Mouse (Mus musculus) embryonic facial prominence, embryonic 13.5 days (tissue): ENCODE results near the gene Fastk. TPM values are rescaled to one million over a fixed set of nuclear protein-coding genes. Genes with fewer than 3 reads are reported as not detected.
"Not testable (repeated sequence)": the region's sequence is repeated elsewhere in the genome, so short reads cannot be mapped to it uniquely, and the experiment has no call there.

ENCODE experiments used
- ATAC-seq: fragments of 200-750 bp; cut with Nextera tagmentation; 2 replicates; pipeline ENCODE4 v1.8.0; 2017; ENCODE audit warnings: low read depth; ENCODE audit not compliant: insufficient number of reproducible peaks, insufficient read depth, low FRiP score, low TSS enrichment
- H3K27ac ChIP-seq: fragments of 300-500 bp; sonication (generic); 2 replicates; pipeline ENCODE4 v1.5.1; 2015; ENCODE audit warnings: moderate library complexity, mild to moderate bottlenecking, inconsistent platforms
- H3K27me3 ChIP-seq: fragments of 300-500 bp; sonication (generic); 2 replicates; pipeline ENCODE4 v1.6.1; 2015; ENCODE audit warnings: mild to moderate bottlenecking, inconsistent platforms
- H3K36me3 ChIP-seq: fragments of 300-500 bp; sonication (generic); 2 replicates; pipeline ENCODE4 v1.6.1; 2015; ENCODE audit warnings: mild to moderate bottlenecking, inconsistent platforms
- H3K4me1 ChIP-seq: fragments of 300-500 bp; sonication (generic); 2 replicates; pipeline ENCODE4 v1.6.1; 2015; ENCODE audit warnings: inconsistent platforms
- H3K4me2 ChIP-seq: fragments of 300-500 bp; sonication (generic); 2 replicates; pipeline ENCODE4 v1.6.1; 2015; ENCODE audit warnings: moderate library complexity, mild to moderate bottlenecking, inconsistent platforms
- H3K4me3 ChIP-seq: fragments of 300-500 bp; sonication (generic); 2 replicates; pipeline ENCODE4 v1.5.1; 2015; ENCODE audit warnings: mild to moderate bottlenecking, inconsistent platforms
- H3K9ac ChIP-seq: fragments of 300-500 bp; sonication (generic); 2 replicates; pipeline ENCODE4 v1.6.1; 2015; ENCODE audit warnings: mild to moderate bottlenecking, inconsistent platforms
- H3K9me3 ChIP-seq: fragments of 300-500 bp; sonication (generic); 2 replicates; pipeline ENCODE4 v1.6.1; 2016; ENCODE audit warnings: inconsistent platforms
- WGBS: fragments of 180-500 bp; shearing (Covaris S2); methylation state at CpG from one replicate; pipeline ENCODE4 v1.1.7; 2015; ENCODE audit warnings: mixed read lengths; 5-methylcytosine and 5-hydroxymethylcytosine counted together
- polyA plus RNA-seq: library from polyadenylated mRNA; unstranded; fragments of >200 nt; fragmentation: Nextera tagmentation; extraction: Ambion mirVana; gene quantifications from 2 replicates; pipeline ENCODE4 v1.2.1, GENCODE M21; 2015

Gene Fastk
- polyA plus RNA-seq, 1 experiment from 2014 or later: 109 TPM

DNA sequence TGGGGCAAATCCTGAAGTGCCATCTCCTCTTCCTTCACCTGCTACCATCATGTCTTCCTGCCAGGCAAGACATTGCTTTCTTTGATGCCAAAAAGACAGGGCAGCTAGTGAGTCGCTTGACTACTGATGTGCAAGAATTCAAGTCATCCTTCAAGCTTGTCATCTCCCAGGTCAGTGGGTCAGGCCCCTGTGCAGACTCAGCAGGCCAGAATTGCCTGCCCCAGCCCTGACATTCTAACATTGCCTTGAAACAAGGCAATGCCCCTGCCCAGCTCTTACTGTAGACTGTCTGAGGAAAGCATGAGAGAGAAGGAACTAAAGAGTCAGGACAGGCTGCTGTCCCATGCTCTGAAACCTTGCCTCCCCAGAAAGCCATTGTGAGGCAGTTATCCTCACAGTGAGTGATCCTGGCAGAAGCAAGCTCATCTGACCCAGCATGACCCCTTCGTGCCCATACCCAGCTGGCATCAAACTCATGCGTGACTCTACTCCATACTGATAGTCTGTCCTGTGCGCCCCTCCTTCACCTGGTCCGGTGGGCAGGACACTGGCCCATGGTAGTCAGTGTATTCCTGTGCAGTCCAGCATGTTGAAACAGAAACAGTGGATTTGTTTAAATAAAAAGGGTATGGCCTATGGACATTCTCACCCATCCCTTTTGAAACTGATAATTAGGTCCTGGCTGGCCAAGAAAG, 44.0 kb downstream of the Fastk start:
- H3K4me1 ChIP-seq: no peaks in the 10 kb centered on the region
- 93% methylated on average over 5 of the region's 5 CpGs for WGBS
- no peak overlapping the region for H3K4me2 ChIP-seq
- H3K4me3 ChIP-seq: no peak overlapping the region
- no peak overlapping the region for H3K9ac ChIP-seq
- no peaks in the 10 kb centered on the region for H3K9me3 ChIP-seq
- H3K27me3 ChIP-seq: no peaks in the 10 kb centered on the region
- ATAC-seq: no peak
- H3K27ac ChIP-seq: no peak overlapping the region
- H3K36me3 ChIP-seq: peaks cover 50% of the 10 kb centered on the region

DNA sequence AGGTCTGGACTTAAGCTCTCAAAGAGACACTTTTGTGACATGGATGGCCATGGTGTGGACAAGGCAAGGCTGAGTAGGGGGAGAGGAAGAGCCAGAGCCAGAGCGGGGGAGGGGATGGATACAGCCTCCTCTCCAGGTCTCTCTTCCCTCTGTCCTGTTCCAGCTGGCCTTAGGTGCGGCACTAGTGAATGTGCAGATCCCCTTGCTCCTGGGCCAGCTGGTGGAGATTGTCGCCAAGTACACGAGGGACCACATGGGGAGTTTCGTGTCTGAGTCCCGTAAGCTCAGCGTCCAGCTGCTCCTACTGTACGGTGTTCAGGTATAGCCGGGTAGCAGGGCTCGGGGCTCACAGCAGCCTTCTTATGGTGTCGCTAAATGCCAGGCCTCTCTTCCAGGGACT, 44.7 kb downstream of the Fastk start:
- no peak for ATAC-seq
- H3K9ac ChIP-seq: no peak overlapping the region
- H3K9me3 ChIP-seq: no peaks in the 10 kb centered on the region
- H3K27ac ChIP-seq: no peak overlapping the region
- peaks cover 43% of the 10 kb centered on the region for H3K36me3 ChIP-seq
- no peaks in the 10 kb centered on the region for H3K27me3 ChIP-seq
- H3K4me1 ChIP-seq: no peaks in the 10 kb centered on the region
- 84% methylated on average over 11 of the region's 11 CpGs for WGBS
- no peak overlapping the region for H3K4me3 ChIP-seq
- H3K4me2 ChIP-seq: no peak overlapping the region

DNA sequence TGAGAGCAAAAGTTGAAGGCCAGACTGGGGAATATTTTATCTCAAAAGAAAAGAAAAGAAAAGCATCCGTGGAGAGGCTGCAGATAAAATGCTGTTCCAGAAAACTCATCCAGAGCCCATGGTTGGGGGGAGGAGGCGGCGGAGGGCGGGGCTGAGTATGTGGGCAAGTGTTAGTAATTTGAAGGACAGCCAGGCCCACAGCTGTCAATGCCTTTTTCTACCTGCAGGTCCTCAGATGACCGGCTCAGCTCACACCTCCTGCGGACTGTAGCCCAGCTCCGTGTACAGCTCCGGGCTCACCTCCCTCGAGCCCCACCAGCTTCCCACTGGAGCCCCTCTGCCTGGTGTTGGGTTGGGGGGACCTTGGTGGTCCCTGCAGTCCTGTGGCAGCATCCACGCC, 45.4 kb downstream of the Fastk start:
- no peak for ATAC-seq
- H3K9ac ChIP-seq: no peak overlapping the region
- no peak overlapping the region for H3K4me3 ChIP-seq
- 88% methylated on average over 10 of the region's 10 CpGs for WGBS
- no peaks in the 10 kb centered on the region for H3K27me3 ChIP-seq
- no peak overlapping the region for H3K4me2 ChIP-seq
- H3K9me3 ChIP-seq: no peaks in the 10 kb centered on the region
- H3K36me3 ChIP-seq: peaks cover 39% of the 10 kb centered on the region
- no peaks in the 10 kb centered on the region for H3K4me1 ChIP-seq
- no peak overlapping the region for H3K27ac ChIP-seq

DNA sequence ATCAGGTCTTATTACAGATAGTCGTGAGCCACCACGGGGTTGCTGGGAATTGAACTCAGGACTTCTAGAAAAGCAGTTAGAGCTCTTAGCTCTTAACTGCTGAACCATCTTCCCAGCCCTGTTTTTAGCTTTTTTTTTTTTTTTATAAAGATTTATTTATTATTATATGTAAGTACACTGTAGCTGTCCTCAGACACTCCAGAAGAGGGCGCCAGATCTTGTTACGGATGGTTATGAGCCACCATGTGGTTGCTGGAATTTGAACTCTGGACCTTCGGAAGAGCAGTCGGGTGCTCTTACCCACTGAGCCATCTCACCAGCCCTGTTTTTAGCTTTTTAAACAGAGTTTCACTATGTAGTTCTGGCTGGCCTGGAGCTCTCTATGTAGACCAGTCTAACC, 48.8 kb downstream of the Fastk start:
- WGBS: 87% methylated on average over 6 of the region's 6 CpGs
- H3K9ac ChIP-seq, H3K27me3 ChIP-seq, H3K4me1 ChIP-seq, H3K4me3 ChIP-seq, H3K9me3 ChIP-seq, H3K4me2 ChIP-seq, ATAC-seq, H3K27ac ChIP-seq: not testable (repeated sequence)
- H3K36me3 ChIP-seq: peaks cover 12% of the 10 kb centered on the region; the same call in 1 of the 2 replicates

DNA sequence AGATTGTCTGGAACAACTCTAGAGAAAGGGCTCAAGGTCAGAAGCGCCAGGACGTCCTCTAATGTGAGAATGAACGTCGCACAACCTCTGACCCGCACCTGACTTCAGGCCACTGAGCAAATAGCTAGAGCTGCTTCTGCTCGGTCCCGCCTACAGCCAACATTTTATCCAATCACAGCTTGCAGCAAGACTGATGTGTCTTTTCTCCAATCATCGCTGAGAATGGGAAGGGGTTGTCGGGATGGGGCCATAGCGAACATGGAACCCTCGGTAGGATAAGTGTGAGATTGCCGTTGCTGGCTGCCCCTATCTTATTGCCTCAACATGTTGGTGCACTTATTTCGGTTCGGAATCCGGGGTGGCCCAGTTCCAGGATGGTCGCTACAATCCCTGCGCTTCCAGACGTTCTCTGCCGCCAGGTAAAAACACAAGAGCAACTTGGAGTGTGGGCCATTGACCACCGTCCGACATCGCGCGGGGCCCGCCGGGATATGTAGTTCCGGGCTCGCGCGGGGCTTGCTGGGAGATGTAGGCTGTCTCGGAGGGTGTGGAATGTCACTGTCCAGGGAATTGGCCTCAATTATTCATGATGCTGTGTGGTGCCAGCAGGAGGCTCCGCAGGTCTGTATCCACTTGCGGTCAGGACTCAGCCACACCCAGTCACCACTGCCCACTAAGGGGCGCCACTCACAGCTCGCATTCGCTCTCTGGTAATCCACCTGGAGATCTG, 50.8 kb downstream of the Fastk start:
- H3K9ac ChIP-seq: peak overlapping the region; percentile 69
- no peaks in the 10 kb centered on the region for H3K36me3 ChIP-seq
- H3K4me1 ChIP-seq: no peaks in the 10 kb centered on the region
- peaks cover 5% of the 10 kb centered on the region for H3K27me3 ChIP-seq
- H3K4me3 ChIP-seq: peak overlapping the region; percentile 60
- peak overlapping the region; percentile 49; the same call in 1 of the 2 replicates for H3K27ac ChIP-seq
- peak; percentile 92 for ATAC-seq
- H3K9me3 ChIP-seq: no peaks in the 10 kb centered on the region
- 1% methylated on average over 36 of the region's 36 CpGs for WGBS
- H3K4me2 ChIP-seq: peak overlapping the region; percentile 66

DNA sequence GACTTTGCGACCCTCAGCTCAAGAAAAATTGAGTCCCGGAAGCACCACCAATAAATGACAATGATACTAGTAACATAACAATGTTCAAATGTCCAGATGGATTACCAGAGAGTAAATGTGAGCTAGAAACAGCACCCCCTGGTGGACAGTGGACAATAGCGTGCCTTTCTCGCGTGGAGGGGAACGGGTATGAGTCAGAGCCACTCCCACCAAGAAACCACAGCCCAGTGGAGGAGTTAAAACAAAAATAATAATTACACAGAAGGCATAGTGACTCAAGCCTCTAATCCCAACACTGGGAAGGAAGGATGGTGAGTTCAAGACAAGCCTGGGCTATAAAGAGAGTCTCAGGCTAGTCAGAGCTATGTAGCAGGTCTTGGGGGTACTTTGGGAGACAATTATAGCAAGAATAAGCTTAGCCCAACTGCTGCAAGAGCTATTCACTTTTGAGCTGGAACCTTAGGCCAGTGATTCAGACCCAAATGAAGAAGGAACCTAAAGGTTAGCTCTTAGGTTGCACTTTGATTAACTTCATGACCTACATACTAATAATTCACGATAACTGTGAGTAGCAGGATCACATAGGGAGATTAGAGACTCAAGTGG, 51.6 kb downstream of the Fastk start, which contains the start of gene Abcb8:
Gene Abcb8 (plus strand): TSS at position 272 of the 606 bp plus-strand sequence.
- Histone ChIP-seq H3K9me3 (no peaks in the 10 kb centered on the region), H3K27ac (peak within 1 kb of the TSS; percentile 49; the same call in 1 of the 2 replicates), H3K4me2 (peak within 1 kb of the TSS; percentile 66), H3K9ac (peak within 1 kb of the TSS; percentile 69), H3K36me3 (no peaks in the 10 kb centered on the region), H3K4me1 (peaks cover under 1% of the 10 kb centered on the region; the same call in 1 of the 2 replicates), H3K27me3 (peaks cover 13% of the 10 kb centered on the region), H3K4me3 (peak within 1 kb of the TSS; percentile 60)
- no peak for ATAC-seq
- 21% methylated on average over 7 of the region's 7 CpGs for WGBS

DNA sequence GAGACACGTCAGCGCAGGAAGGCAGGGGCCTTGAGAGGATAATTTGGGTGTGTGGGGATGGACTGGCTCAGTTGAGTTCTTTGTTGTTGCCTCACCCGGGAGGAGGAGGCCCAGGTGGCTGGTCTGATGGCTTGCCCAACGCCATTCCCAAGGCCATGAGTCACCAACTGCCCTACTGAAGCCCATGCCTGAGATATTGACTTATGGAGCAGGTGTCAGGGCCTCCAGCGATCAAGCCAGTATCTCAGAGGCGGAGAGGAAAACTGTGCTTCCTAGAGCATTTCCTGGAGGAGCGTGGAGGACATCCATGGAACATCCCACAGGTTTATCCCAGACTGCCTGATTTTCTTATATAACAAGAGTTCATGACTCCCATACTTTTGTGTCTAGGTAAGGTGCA, 52.4 kb downstream of the Fastk start:
- peaks cover 21% of the 10 kb centered on the region for H3K27me3 ChIP-seq
- H3K4me1 ChIP-seq: peaks cover 8% of the 10 kb centered on the region
- WGBS: 72% methylated on average over 7 of the region's 7 CpGs
- no peaks in the 10 kb centered on the region for H3K9me3 ChIP-seq
- no peak overlapping the region for H3K27ac ChIP-seq
- no peak overlapping the region for H3K9ac ChIP-seq
- H3K4me3 ChIP-seq: no peak overlapping the region
- no peaks in the 10 kb centered on the region for H3K36me3 ChIP-seq
- no peak for ATAC-seq
- H3K4me2 ChIP-seq: no peak overlapping the region

DNA sequence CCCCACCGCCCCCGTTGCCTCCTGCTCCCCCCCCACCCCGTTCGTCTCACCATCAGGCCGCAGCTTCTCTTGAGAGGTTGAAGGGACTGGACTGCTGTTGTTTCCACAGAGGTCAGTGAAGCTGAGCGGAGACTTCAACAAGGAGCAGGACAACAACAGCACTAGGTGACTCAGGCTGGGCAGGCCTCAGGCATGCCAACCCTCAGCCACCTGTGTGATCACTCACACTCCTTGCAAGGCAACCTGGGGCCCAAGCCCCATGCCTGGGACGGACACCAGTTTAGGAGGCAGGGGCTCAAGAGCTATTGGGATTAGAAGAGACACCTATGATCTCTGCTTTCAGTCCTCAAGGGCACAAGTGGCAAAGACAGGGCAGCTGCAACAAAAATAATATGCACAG, 53.2 kb downstream of the Fastk start, which contains the start of gene Atg9b:
Gene Atg9b (minus strand): TSS at position 280 of the 400 bp plus-strand sequence.
- 79% methylated on average over 7 of the region's 7 CpGs for WGBS

DNA sequence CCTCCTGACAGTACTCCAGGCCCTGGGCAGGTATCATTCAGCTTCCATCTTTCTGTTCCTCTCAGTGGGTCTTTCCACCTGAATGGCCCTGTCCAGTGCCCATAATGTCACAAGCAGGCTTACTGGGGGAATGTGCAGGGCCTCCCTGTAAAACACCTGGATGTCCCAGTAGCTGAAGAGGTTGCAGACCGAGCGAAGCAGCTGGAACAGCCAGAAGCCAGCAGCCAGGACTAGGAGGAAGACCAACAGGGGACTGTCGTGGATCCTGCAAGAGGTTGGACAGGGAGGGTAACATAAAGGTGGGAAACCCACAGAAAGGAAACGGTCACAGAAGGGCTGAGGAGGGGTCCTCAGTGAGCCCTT, 55.4 kb downstream of the Fastk start:
- no peak for ATAC-seq
- Histone ChIP-seq H3K36me3 (no peaks in the 10 kb centered on the region), H3K27ac (no peak overlapping the region), H3K27me3 (peaks cover 51% of the 10 kb centered on the region), H3K4me3 (no peak overlapping the region), H3K9me3 (no peaks in the 10 kb centered on the region), H3K4me2 (no peak overlapping the region), H3K9ac (no peak overlapping the region), H3K4me1 (peaks cover 15% of the 10 kb centered on the region)
- WGBS: 72% methylated on average over 4 of the region's 4 CpGs

More for the DNA sequence above, 53.2 kb downstream of the Fastk start, which contains the start of gene Atg9b:
- ATAC-seq: no peak
- Histone ChIP-seq H3K4me2 (no peak within 1 kb of the TSS), H3K4me3 (no peak within 1 kb of the TSS), H3K9ac (no peak within 1 kb of the TSS), H3K4me1 (peaks cover 15% of the 10 kb centered on the region), H3K36me3 (no peaks in the 10 kb centered on the region), H3K27me3 (peaks cover 30% of the 10 kb centered on the region), H3K27ac (no peak within 1 kb of the TSS), H3K9me3 (no peaks in the 10 kb centered on the region)

DNA sequence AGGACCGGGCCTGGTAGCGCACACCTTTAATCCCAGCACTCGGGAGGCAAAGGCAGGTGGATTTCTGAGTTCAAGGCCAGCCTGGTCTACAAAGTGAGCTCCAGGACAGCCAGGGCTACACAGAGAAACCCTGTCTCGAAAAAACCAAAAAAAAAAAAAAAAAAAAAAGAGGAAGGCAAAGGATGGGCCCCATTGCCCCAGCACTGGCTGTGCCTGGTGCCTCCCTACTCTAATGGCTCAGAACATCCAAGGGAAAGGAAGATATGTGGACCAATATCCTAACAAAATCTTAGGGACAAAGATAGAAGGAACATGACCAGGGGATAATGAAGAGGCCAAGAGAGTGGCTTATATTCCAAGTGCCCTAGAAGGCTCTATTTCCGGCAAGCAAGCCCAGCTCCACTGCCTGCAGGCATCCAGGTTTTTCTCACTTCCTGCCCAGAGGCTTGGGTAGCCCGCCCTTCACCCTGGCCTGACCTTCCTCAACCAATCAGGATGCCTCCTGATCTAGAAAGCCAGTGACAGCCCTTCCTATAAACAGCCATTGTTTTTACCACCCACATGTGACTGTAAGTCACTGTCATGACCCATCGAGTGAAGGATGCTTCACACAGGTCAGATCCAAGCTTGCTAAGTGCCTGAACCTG, 56.0 kb downstream of the Fastk start:
- WGBS: 54% methylated on average over 7 of the region's 7 CpGs
- no peaks in the 10 kb centered on the region for H3K36me3 ChIP-seq
- H3K4me3 ChIP-seq: no peak overlapping the region
- no peak overlapping the region for H3K27ac ChIP-seq
- no peak overlapping the region for H3K9ac ChIP-seq
- peaks cover 15% of the 10 kb centered on the region for H3K4me1 ChIP-seq
- no peaks in the 10 kb centered on the region for H3K9me3 ChIP-seq
- H3K27me3 ChIP-seq: peaks cover 53% of the 10 kb centered on the region
- no peak for ATAC-seq
- no peak overlapping the region for H3K4me2 ChIP-seq
